Mouse (Mus musculus) brain, embryonic 14.5 days (tissue): ENCODE results near the gene Cnn2. TPM values are rescaled to one million over a fixed set of nuclear protein-coding genes. Genes with fewer than 3 reads are reported as not detected.
A peak's percentile ranks its signal among the peaks of the same experiment; 100 is the strongest.

ENCODE experiments used
- DNase-seq: peaks from one replicate; pipeline ENCODE4 v3.0.0-alpha.2; 2011; ENCODE audit warnings: low read depth
- CTCF ChIP-seq: fragments of 200-500 bp; IDR thresholded peaks from 2 replicates; pipeline ENCODE4 v1.5.1; 2012; ENCODE audit warnings: inconsistent platforms, mild to moderate bottlenecking, moderate library complexity, borderline replicate concordance; ENCODE audit not compliant: insufficient read depth, insufficient read length; ENCODE audit errors: extremely low read depth
- POLR2A ChIP-seq: fragments of 200-500 bp; IDR thresholded peaks from 2 replicates; pipeline ENCODE4 v1.6.1; 2012; ENCODE audit warnings: mild to moderate bottlenecking, inconsistent platforms, borderline replicate concordance; ENCODE audit not compliant: poor library complexity, insufficient read depth, insufficient read length, severe bottlenecking; ENCODE audit errors: extremely low read depth
- polyA plus RNA-seq: library from polyadenylated mRNA; depleted of rRNA; stranded (reverse); fragments of >200 nt; gene quantifications from 2 replicates; pipeline ENCODE4 v1.2.3, GENCODE M21; 2012

The Cnn2 gene
- polyA plus RNA-seq, 1 experiment = 30.7 TPM

DNA sequence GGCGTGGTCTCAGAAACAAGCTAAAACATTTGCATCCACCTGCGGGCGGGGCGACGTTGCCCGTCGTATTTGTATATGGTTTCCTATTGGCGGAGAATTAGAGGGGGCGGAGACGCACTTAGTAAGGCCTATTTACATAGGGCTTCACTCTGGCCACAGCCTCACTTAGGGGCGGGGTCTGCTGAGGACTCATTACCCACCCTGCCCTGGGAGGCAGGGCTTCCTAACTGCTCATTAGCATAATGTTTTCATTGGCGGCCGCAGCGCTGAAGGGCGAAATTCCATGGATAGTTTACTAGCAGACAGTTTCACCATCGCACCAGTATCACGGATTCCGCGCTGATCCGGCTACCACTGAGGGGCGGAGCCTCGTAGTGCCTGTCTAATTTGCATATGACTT, 3.5 kb upstream of the Cnn2 start:
- TF ChIP-seq CTCF (no peak), POLR2A (no peak)
- peak; percentile 100 for DNase-seq

- TF ChIP-seq CTCF (no peak), POLR2A (no peak)
- DNase-seq = peak; percentile 76
Observed at GRCm38 (mm10) chr10:79985334-79986231, 2.8 kb upstream of the Cnn2 start.

DNA sequence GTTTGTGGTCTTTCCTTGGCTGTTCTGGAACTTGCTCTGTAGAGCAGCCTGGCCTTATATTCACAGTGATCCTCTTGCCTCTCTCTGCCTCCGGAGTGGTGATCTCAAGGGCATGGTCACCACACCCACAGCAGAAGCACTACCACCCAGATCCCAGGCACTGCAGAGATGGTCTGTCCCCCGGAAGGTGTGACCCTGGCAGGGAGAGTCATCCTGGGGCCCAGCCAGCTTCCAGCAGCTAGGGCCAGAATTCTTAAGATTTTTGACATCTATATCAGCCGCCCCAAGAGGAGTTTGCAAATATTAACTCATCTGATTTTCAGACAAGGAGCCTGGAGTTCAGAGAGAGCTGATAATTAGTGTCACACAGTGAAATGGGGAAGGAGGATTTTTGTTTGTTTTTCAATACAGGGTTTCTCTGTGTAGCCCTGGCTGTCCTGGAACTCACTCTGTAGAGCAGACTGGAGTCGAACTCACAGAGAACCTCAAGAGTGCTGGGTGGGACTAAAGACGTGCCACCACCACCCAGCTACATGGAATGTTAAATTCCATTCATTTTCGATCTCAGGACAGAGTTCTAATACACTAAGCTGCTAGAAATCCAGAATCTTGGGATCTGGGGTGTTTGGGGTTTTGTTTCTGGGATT, 2.0 kb upstream of the Cnn2 start:
- TF ChIP-seq POLR2A = no peak
- TF ChIP-seq CTCF = no peak
- no peak for DNase-seq

DNA sequence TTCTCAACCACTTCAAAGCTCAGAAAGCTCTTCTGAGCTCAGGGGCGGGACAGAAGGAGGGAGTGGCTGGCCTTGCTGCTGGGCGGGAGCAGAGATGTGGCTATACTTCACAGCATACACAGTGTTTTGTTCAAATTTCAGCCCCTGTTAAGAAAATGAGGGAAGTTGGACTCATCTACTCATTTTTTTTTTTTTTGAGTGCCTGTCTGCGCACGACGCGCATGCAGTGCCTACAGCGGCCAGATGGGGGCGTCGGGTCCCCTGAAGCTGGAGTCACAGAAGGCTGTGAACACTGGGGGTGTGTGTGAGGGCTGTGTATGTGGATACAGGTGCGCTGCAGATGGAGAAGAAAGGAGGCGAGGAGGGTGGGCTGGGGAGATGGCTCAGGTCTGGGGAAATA, 1.4 kb upstream of the Cnn2 start:
- peak; percentile 78 for TF ChIP-seq CTCF
- TF ChIP-seq POLR2A = no peak
- peak; percentile 80 for DNase-seq

DNA sequence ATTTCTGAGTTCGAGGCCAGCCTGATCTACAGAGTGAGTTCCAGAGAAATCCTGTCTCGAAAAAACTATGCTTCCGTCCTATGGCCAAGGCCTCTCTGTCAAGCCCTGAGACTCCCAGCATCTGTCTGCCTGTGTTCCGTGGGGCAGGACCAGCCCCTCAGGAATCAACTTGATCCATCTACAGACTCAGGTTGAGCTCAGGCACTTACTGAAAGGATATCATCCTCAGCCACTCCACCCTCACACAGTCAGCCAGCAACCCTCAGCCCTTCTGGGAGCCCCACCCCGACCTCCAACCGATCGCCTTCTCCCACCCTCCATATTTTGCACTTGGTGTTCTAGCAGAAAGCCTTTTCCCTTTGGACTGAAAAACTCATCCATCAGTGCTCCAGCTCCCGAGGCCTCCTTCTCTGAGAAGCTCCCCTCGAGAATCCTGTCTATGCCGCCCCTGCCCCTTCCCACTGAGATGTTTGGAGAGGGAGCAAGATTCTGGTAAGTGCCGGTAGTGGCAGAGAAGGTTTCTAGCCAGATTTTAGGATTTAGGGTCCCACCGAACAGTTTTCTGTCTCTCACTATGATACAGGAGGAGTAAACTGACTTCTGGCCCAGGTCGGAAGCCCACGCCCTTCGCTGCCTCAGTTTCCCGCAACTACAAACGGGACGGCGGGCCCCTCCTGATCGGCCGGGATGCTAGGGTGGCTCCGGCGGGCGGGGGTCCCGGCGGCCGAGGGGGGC, 446 bp upstream of the Cnn2 start:
- no peak for DNase-seq
- TF ChIP-seq CTCF (no peak), POLR2A (no peak)

DNA sequence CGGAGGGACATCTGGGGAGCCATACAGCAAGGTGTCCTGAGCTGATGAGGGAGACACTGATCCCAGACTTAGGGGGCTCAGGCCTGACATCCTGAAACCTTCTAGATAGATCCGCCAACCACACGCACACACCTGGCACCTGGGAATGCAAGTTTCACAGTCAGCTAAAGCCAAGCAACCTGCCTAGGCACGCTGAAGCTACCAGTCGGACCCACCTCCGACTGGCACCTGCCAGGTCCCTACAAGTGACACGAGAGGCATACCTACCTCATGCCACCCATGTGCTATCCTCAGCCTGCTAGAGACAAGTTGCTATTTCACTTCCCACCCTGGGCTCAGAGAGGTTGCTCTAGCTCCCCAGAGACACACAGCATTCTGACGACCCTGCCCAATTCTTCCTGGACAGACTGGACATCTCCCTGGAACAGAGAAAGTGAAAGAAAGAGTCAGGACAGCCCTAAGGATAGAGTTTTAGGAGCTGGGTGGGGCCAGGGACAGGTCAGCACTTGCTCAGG, 945 bp downstream of the Cnn2 start:
- no peak for TF ChIP-seq CTCF
- TF ChIP-seq POLR2A = no peak
- no peak for DNase-seq

- TF ChIP-seq CTCF = no peak
- TF ChIP-seq POLR2A = no peak
Observed at GRCm38 (mm10) chr10:79989870-79990269, 1.5 kb downstream of the Cnn2 start.

DNA sequence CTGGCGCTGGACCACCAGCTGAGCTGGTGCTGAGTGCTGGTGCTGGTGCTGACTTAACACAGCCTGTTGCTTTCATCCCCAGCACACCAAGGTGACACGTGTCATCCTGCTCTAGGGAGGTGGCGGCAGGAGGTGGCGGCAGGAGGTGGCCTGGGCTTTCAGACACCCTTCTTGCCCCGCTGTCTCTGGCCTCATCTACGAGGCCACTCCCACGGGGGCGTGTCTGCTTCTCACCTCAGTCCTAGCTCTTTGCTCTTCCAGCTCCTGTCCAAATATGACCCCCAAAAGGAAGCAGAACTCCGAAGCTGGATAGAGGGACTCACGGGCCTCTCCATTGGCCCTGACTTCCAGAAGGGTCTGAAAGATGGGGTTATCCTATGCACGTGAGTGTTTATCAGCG, 2.7 kb downstream of the Cnn2 start:
- TF ChIP-seq POLR2A (no peak), CTCF (no peak)
- no peak for DNase-seq

More at GRCm38 (mm10) chr10:79989870-79990269, 1.5 kb downstream of the Cnn2 start:
- no peak for DNase-seq

GRCm38 (mm10) chr10:79991548-79991947, 3.2 kb downstream of the Cnn2 start:
- TF ChIP-seq POLR2A (no peak), CTCF (peak; percentile 13; the same call in 1 of the 2 replicates)
- no peak for DNase-seq

GRCm38 (mm10) chr10:79994397-79995115, 6.2 kb downstream of the Cnn2 start:
- no peak for DNase-seq

More at GRCm38 (mm10) chr10:79994397-79995115, 6.2 kb downstream of the Cnn2 start:
- TF ChIP-seq POLR2A (no peak), CTCF (no peak)
